Mouse (Mus musculus) naive thymus-derived CD4-positive, alpha-beta T cell, adult 2 months (primary cell): Measurements from ENCODE around the gene Cnrip1.

Source experiments
- DNase-seq: peaks from one replicate; pipeline ENCODE4 v3.0.0-alpha.2; 2011; ENCODE audit warnings: low read depth

Cnrip1 gene

DNA sequence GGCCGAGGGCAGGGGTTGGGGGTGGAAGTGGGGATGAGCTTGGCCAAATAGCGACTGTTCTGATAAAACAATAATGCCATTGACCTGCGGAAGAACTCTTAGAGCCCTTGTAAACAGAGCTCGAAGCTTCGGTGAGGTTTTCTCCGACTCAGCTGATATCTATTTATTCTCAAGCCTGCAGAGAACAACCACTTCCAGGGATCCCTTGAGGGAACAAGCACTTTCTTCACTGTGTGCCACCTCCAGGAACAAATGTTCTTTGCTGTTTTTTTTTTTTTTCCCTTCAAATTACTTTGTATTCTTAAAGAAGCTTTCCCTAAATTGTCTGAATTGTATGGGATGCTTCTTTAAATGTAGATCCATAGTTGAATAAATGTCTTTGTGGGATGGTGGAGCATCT lies 56.0 kb downstream of the Cnrip1 start:
- DNase-seq: no peak

- no peak for DNase-seq
These were observed 61.2 kb downstream of the Cnrip1 start for GRCm38 (mm10) chr11:17112419-17113090.

GRCm38 (mm10) chr11:17126418-17126817 lies 75.0 kb downstream of the Cnrip1 start:
- no peak for DNase-seq
